Mouse (Mus musculus): ENCODE data around the gene Kctd7.
A peak's percentile ranks its signal among the peaks of the same experiment; 100 is the strongest.

Kctd7 gene

GRCm38 (mm10) chr5:130145961-130146360, 1.3 kb downstream of the Kctd7 start:
- no peak for DNase-seq

GRCm38 (mm10) chr5:130149726-130150310, 5.2 kb downstream of the Kctd7 start:
- DNase-seq = no peak

- no peak for DNase-seq
Observed at GRCm38 (mm10) chr5:130154286-130154685, 9.6 kb downstream of the Kctd7 start.

GRCm38 (mm10) chr5:130158545-130158944, 13.9 kb downstream of the Kctd7 start:
- DNase-seq = no peak

GRCm38 (mm10) chr5:130159761-130160201, 15.1 kb downstream of the Kctd7 start:
- no peak for DNase-seq

GRCm38 (mm10) chr5:130163670-130164069, 19.0 kb downstream of the Kctd7 start:
- peak; percentile 84 for DNase-seq

- no peak for DNase-seq
Observed at GRCm38 (mm10) chr5:130165213-130165612, 20.6 kb downstream of the Kctd7 start.

GRCm38 (mm10) chr5:130169109-130169508, 24.4 kb downstream of the Kctd7 start:
- no peak for DNase-seq

GRCm38 (mm10) chr5:130170666-130171422, 26.2 kb downstream of the Kctd7 start:
- DNase-seq = no peak

GRCm38 (mm10) chr5:130171423-130171954, 26.8 kb downstream of the Kctd7 start, which contains the start of gene Rabgef1:
Gene Rabgef1 (plus strand): TSS chr5:130171798.
- peak; percentile 95 for DNase-seq

- no peak for DNase-seq
Observed at GRCm38 (mm10) chr5:130171956-130172601, 27.4 kb downstream of the Kctd7 start.

- no peak for DNase-seq
Observed at GRCm38 (mm10) chr5:130173012-130173411, 28.4 kb downstream of the Kctd7 start.

GRCm38 (mm10) chr5:130177871-130178270, 33.2 kb downstream of the Kctd7 start:
- no peak for DNase-seq

GRCm38 (mm10) chr5:130180362-130180761, 35.7 kb downstream of the Kctd7 start:
- no peak for DNase-seq

GRCm38 (mm10) chr5:130181740-130182540, 37.3 kb downstream of the Kctd7 start:
- no peak for DNase-seq

- DNase-seq = no peak
Observed at GRCm38 (mm10) chr5:130182541-130182821, 37.8 kb downstream of the Kctd7 start.

- DNase-seq = no peak
Observed at GRCm38 (mm10) chr5:130184193-130184856, 39.7 kb downstream of the Kctd7 start.

GRCm38 (mm10) chr5:130185312-130185711, 40.7 kb downstream of the Kctd7 start:
- no peak for DNase-seq

- DNase-seq = no peak
Observed at GRCm38 (mm10) chr5:130187383-130187782, 42.7 kb downstream of the Kctd7 start.

GRCm38 (mm10) chr5:130190909-130191308, 46.2 kb downstream of the Kctd7 start:
- DNase-seq = no peak

- DNase-seq = no peak
Observed at GRCm38 (mm10) chr5:130191865-130192264, 47.2 kb downstream of the Kctd7 start.

GRCm38 (mm10) chr5:130192356-130192944, 47.8 kb downstream of the Kctd7 start:
- no peak for DNase-seq

Data from kidney, adult 18-20 months (tissue).